Mouse (Mus musculus) small intestine, adult 2 months (tissue): ENCODE data around the gene Mtmr4.

ENCODE experiments used
- CTCF ChIP-seq: fragments of 200-500 bp; IDR thresholded peaks from 2 replicates; pipeline ENCODE4 v1.5.1; 2012; ENCODE audit warnings: low read depth, mild to moderate bottlenecking, control low read depth, inconsistent platforms, low read length, moderate library complexity, mixed read lengths; ENCODE audit not compliant: insufficient replicate concordance, insufficient read length; ENCODE audit errors: extremely low read depth
- POLR2A ChIP-seq: fragments of 200-500 bp; IDR thresholded peaks from 2 replicates; pipeline ENCODE4 v1.6.1; 2012; ENCODE audit warnings: low read depth, mild to moderate bottlenecking, control low read depth, inconsistent platforms, low read length, moderate library complexity

DNA sequence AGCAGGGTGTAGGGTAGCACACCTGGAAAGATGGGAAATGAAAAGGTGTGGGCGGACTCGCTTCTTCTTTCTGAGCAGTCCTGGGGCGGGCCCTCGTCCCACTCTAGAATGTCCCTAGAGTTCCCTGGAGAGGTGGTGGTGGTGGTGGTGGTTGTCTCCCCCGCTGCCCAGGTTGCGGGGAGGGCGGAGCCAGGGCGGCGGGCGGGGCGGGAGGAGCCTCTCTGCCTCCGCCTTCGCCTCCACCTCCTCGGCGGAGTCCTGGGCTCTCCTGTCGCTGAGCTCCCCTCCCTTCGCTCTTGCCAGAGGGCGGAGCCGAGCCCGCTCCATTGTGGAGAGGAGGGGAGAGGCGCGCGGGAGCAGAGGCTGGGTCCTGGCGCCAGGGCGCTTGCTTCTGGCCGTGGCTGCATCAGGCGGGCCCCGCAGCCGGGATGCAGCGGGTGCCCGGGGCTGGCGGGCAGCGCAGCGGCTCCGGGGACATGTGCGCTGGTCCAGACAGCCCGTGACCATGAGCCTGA lies 3.4 kb downstream of the Mtmr4 start:
- TF ChIP-seq POLR2A (0 out of 2 replicates have a peak, but pooled peaks have one; percentile 30), CTCF (no peak)
